Mouse (Mus musculus) forebrain, embryonic 16.5 days (tissue): ENCODE data around the gene Zap70. TPM values are rescaled to one million over a fixed set of nuclear protein-coding genes. Genes with fewer than 3 reads are reported as not detected.

Source experiments
- ATAC-seq: fragments of 200-750 bp; cut with Nextera tagmentation; 2 replicates; pipeline ENCODE4 v1.8.0; 2017; ENCODE audit warnings: mild to moderate bottlenecking, moderate library complexity
- H3K27ac ChIP-seq: fragments of 300-500 bp; sonication (generic); 2 replicates; pipeline ENCODE4 v1.5.1; 2014; ENCODE audit warnings: low read length, control low read depth
- H3K27me3 ChIP-seq: fragments of 300-500 bp; sonication (generic); replicated peaks from 2 replicates; pipeline ENCODE4 v1.6.1; 2014; ENCODE audit warnings: low read length; ENCODE audit not compliant: control insufficient read depth, insufficient read depth
- H3K36me3 ChIP-seq: fragments of 300-500 bp; sonication (generic); 2 replicates; pipeline ENCODE4 v1.6.1; 2014; ENCODE audit not compliant: control insufficient read depth, insufficient read depth
- H3K4me1 ChIP-seq: fragments of 300-500 bp; sonication (generic); replicated peaks from 2 replicates; pipeline ENCODE4 v1.6.1; 2014; ENCODE audit warnings: low read length; ENCODE audit not compliant: control insufficient read depth, insufficient read depth
- H3K4me2 ChIP-seq: fragments of 300-500 bp; sonication (generic); 2 replicates; pipeline ENCODE4 v1.6.1; 2014; ENCODE audit warnings: mild to moderate bottlenecking, low read length, control low read depth
- H3K4me3 ChIP-seq: fragments of 300-500 bp; sonication (generic); replicated peaks from 2 replicates; pipeline ENCODE4 v1.5.1; 2014; ENCODE audit warnings: mild to moderate bottlenecking, low read length, control low read depth
- H3K9ac ChIP-seq: fragments of 300-500 bp; sonication (generic); replicated peaks from 2 replicates; pipeline ENCODE4 v1.6.1; 2014; ENCODE audit warnings: low read depth, low read length, control low read depth
- H3K9me3 ChIP-seq: fragments of 300-500 bp; sonication (generic); 2 replicates; pipeline ENCODE4 v1.6.1; 2016; ENCODE audit warnings: low read length; ENCODE audit not compliant: control insufficient read depth
- WGBS: fragments of 180-500 bp; shearing (Covaris S2); extraction: QIAGEN DNeasy Blood & Tissue Kit; methylation state at CpG from one replicate; pipeline ENCODE4 v1.1.7; 2014; 5-methylcytosine and 5-hydroxymethylcytosine counted together
- polyA plus RNA-seq: library from polyadenylated mRNA; unstranded; fragments of >200 nt; fragmentation: Nextera tagmentation; extraction: Ambion mirVana; gene quantifications from 2 replicates; pipeline ENCODE4 v1.2.1, GENCODE M21; 2015

The Zap70 gene
- polyA plus RNA-seq, 1 experiment from 2014 or later: 1.4 TPM

DNA sequence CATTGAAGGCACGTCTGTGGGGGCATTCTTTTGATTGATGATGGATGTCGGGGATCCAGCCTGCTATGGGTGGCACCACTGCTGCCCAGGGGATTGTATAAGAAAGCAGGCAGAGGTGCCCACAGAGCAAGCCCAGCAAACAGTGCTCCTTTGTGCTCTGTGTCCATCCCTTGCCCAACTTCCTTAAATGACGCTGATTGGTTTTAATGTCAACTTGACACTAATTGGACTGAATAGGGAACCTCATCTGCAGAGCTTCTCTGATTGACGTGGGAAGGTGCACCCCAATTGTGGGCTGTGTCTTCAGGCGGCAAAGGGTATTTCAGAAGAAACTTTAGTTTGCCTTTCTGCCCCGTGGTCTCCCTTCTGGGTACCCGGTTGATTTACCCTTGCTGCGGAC, 27.8 kb downstream of the Zap70 start:
- no peaks in the 10 kb centered on the region for H3K9me3 ChIP-seq
- no peak overlapping the region for H3K4me2 ChIP-seq
- H3K27me3 ChIP-seq: no peaks in the 10 kb centered on the region
- 58% methylated on average over 8 of the region's 8 CpGs for WGBS
- no peak overlapping the region for H3K9ac ChIP-seq
- H3K4me1 ChIP-seq: peaks cover 4% of the 10 kb centered on the region; the same call in 1 of the 2 replicates
- H3K4me3 ChIP-seq: no peak overlapping the region
- H3K27ac ChIP-seq: no peak overlapping the region
- no peak for ATAC-seq
- H3K36me3 ChIP-seq: peaks cover 10% of the 10 kb centered on the region

DNA sequence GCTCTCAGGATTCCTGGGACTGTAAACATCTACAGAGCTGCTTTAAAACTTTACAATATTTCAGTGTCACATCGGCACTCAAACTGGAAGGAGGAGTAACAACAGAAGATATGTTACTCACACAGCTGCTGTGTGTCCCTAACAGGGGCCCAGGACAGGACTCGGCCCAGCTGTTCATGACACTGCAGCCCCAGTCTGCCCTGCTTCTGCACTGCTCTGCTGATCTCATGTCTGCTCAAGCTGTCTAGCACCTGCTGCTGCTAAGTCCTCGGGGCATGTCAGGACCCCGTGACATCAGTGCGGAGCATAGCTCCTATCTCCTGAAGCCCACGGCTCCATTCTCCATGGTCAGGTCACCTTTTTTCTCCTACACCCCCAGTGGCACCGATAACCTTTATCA, 35.1 kb downstream of the Zap70 start:
- no peaks in the 10 kb centered on the region for H3K9me3 ChIP-seq
- no peak for ATAC-seq
- no peak overlapping the region for H3K27ac ChIP-seq
- no peaks in the 10 kb centered on the region for H3K27me3 ChIP-seq
- no peaks in the 10 kb centered on the region for H3K4me1 ChIP-seq
- peaks cover 45% of the 10 kb centered on the region for H3K36me3 ChIP-seq
- H3K4me3 ChIP-seq: no peak overlapping the region
- H3K9ac ChIP-seq: no peak overlapping the region
- 93% methylated on average over 7 of the region's 7 CpGs for whole genome bisulfite sequencing
- no peak overlapping the region for H3K4me2 ChIP-seq

DNA sequence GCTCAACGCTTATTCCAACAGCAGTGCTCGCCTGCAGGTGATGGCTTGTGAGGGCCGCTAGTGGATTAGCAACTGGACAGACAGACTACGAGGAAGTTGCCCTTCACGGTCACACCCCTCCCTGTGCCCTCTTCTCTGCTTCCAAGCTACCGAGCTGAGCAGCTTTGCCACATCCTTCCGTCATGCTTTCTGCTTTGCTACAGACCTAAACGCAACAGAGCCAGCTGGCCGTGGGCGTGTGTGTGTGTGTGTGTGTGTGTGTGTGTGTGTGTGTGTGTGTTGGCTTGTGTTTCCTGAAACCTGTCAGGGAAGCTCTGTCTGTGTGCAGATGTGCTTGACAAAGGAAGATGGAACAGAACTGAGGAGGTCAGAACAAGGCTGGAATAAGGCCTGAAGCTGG, 35.9 kb downstream of the Zap70 start:
- no peak overlapping the region for H3K4me3 ChIP-seq
- peaks cover 48% of the 10 kb centered on the region for H3K36me3 ChIP-seq
- no peaks in the 10 kb centered on the region for H3K4me1 ChIP-seq
- H3K9me3 ChIP-seq: no peaks in the 10 kb centered on the region
- no peaks in the 10 kb centered on the region for H3K27me3 ChIP-seq
- no peak overlapping the region for H3K27ac ChIP-seq
- ATAC-seq: no peak
- H3K4me2 ChIP-seq: no peak overlapping the region
- no peak overlapping the region for H3K9ac ChIP-seq
- 86% methylated on average over 10 of the region's 10 CpGs for WGBS

DNA sequence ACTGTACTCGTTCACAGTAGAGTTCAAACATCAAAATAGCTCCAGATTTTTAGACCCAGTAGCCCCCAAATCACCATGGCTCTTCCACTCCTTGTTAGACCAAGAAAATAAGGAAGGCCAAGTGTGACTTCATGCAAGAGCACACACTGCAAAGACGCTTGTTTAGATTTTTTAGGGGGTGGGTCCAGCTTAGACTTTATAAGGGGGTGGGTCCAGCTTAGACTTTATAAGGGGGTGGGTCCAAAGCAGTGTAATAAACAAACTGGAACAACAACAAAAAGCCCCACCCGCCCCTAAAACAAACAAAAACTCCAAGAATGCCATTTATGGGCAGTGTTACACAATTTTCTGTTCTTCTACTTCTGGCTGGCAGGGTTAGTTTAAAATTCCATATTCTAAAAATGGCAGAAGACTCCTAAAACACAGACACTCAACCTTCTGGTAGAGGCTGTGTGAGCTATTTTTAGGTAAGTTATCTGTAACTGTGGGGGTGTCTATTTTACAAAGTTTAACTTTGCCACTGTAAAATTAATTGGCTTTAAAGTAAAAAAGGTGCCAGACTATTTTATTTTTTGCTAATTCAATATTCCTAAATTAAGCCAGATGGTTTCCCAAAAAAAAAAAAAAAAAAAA, 38.9 kb downstream of the Zap70 start:
- Histone ChIP-seq H3K27ac (no peak overlapping the region), H3K9me3 (no peaks in the 10 kb centered on the region), H3K4me1 (no peaks in the 10 kb centered on the region), H3K9ac (no peak overlapping the region), H3K36me3 (peaks cover 45% of the 10 kb centered on the region), H3K27me3 (no peaks in the 10 kb centered on the region), H3K4me2 (no peak overlapping the region), H3K4me3 (no peak overlapping the region)
- no peak for ATAC-seq
- 82% methylated on average over 3 of the region's 3 CpGs for WGBS

DNA sequence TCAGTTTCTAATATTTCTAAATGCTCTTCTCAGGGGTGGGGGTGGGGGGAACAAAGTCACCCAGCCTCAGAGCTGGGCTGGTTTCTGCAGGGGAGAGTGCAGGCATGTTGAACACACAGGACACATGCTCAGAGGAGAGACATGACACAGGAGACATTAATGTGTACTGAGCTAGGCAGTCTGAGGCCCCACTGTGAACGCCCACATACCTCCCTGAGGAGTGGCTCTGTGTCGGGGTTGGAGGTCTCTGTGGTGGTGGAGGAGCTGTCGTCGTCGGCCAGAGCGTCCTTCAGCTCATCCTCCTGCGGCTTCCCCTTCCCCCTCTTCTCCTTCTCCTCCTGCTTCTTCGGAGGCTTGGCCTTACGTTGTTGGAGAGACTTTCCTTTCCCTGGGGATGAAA, 42.7 kb downstream of the Zap70 start:
- no peak for ATAC-seq
- no peak overlapping the region for H3K4me2 ChIP-seq
- 83% methylated on average over 9 of the region's 9 CpGs for WGBS

DNA sequence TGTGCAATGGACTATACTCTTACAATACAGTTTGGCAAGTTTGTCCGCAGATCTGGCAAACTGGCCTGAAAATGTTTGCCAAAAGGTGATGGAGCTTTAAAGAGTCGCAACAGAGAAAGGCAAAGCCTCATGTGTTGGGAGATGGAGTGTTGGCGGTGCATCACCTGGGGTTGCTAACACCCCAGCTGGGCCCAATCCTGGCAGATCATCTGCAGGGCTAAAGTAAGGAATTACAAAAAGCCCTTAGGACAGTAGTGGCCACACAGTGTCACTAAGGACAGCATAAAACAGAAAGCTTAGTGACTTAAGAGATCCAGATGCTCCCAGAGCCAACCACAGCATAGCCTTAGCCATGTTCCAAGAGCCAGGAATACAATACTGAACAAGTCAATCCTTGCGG, 43.2 kb downstream of the Zap70 start:
- H3K36me3 ChIP-seq: peaks cover 32% of the 10 kb centered on the region
- no peak for ATAC-seq
- H3K4me2 ChIP-seq: no peak overlapping the region
- H3K9me3 ChIP-seq: no peaks in the 10 kb centered on the region
- H3K27me3 ChIP-seq: no peaks in the 10 kb centered on the region
- no peak overlapping the region for H3K4me3 ChIP-seq
- H3K4me1 ChIP-seq: no peaks in the 10 kb centered on the region
- no peak overlapping the region for H3K9ac ChIP-seq
- 91% methylated on average over 4 of the region's 4 CpGs for WGBS
- H3K27ac ChIP-seq: no peak overlapping the region

More for the DNA sequence above, 42.7 kb downstream of the Zap70 start:
- no peaks in the 10 kb centered on the region for H3K27me3 ChIP-seq
- no peak overlapping the region for H3K4me3 ChIP-seq
- H3K9ac ChIP-seq: no peak overlapping the region
- H3K36me3 ChIP-seq: peaks cover 35% of the 10 kb centered on the region
- H3K27ac ChIP-seq: no peak overlapping the region
- H3K4me1 ChIP-seq: no peaks in the 10 kb centered on the region
- no peaks in the 10 kb centered on the region for H3K9me3 ChIP-seq

DNA sequence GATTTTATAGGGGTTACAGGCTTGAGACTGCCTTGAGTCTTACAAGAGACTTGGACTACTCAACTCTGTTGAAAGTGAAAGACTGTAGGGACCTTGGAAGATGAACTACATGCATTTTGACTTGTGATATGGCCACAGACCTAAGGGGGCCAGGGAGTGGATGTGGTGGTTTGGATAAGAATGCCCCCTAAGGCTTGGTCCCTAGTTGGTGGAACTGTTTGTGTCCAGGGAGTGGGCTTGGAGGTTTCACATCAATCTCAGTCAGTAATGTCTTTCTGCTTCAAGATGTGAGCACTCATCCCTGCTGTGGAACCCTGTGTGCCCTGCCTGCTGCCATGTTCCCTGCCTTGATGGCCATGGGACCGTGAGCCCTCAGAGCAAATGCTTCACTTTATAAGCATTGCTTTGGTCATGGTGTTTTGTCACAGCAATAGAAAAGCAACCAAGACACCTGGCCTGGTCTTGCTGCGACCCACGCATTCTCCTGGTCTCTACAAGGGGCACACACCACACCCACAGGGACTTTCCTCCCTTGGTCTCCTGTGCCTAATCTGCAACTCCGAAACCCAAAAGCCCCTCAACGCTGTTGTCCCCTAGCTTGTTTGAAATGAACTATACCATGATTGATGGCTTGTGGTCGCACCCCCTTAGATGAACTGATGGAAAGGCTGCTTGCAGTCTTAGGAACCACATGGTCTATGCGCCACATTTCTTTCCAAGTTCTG, 44.7 kb downstream of the Zap70 start:
- H3K4me2 ChIP-seq: no peak overlapping the region
- ATAC-seq: no peak
- no peaks in the 10 kb centered on the region for H3K9me3 ChIP-seq
- WGBS: 97% methylated on average over 7 of the region's 7 CpGs
- H3K36me3 ChIP-seq: peaks cover 37% of the 10 kb centered on the region
- H3K4me3 ChIP-seq: no peak overlapping the region
- H3K27ac ChIP-seq: no peak overlapping the region
- no peak overlapping the region for H3K9ac ChIP-seq
- no peaks in the 10 kb centered on the region for H3K27me3 ChIP-seq
- no peaks in the 10 kb centered on the region for H3K4me1 ChIP-seq

DNA sequence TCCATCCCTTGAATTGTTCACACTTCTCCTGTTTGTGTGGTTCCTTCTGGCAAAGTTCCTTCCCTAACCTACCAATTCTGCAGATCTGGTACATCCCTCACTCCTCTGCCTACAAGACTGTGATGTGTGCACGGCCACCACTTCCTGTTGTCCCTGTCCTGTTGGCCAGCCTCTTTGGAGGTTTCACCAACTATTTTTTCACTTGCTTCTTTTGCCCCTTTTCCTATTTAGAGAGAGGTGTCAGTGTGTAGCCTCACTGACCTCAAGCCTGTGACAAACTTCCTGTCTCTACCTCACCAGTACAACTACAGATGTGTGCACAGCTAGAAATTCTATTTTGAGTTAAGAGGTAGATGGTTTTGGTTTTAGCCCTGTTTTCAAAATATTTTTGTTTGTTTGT, 45.5 kb downstream of the Zap70 start:
- H3K9ac ChIP-seq: no peak overlapping the region
- no peaks in the 10 kb centered on the region for H3K9me3 ChIP-seq
- no peak overlapping the region for H3K4me2 ChIP-seq
- H3K4me3 ChIP-seq: no peak overlapping the region
- no peak overlapping the region for H3K27ac ChIP-seq
- no peak for ATAC-seq
- no peaks in the 10 kb centered on the region for H3K27me3 ChIP-seq
- H3K4me1 ChIP-seq: no peaks in the 10 kb centered on the region
- peaks cover 40% of the 10 kb centered on the region for H3K36me3 ChIP-seq
- WGBS: 87% methylated on average over 1 of the region's 1 CpGs

DNA sequence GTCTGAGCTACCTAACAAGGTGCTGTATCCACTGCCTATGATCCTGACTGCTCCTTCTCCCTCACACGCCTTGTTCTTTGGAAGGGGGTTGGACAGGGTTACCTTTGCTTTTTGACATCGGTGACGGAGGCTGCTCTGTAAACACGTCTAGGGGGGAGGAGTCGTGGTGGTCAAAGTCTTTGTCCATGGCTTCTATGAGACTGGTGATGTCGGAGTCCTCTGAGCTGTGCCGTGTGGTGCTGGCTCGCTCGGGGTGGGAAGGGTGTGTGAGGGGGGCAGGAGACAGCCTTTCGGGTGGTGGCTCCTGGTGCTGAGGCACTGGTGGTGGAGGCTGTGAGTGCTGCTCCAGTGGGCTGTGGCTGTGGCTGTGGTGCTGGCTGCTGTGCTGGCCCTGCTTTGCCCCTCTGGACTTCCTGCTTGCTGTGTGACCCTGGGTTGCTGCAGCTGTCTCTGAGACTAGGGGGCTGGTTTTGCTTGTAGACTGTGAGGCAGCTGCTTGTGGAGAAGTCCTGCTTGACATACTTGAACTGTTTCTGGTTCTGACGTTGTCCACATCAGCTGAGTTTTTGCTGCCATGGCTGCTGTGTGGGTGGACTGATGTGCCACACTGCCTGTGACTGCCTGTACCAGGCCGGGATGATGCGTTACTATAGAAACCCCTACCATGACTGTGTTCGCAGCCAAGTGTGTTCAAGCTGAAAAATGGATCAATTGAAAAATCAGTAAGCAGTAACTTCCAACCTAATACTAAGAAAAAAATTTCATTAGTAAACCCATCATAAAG, 46.4 kb downstream of the Zap70 start:
- WGBS: 93% methylated on average over 14 of the region's 14 CpGs
- Histone ChIP-seq H3K4me2 (no peak overlapping the region), H3K36me3 (peaks cover 39% of the 10 kb centered on the region), H3K9me3 (no peaks in the 10 kb centered on the region), H3K27ac (no peak overlapping the region), H3K4me1 (no peaks in the 10 kb centered on the region), H3K9ac (no peak overlapping the region), H3K4me3 (no peak overlapping the region), H3K27me3 (no peaks in the 10 kb centered on the region)
- no peak for ATAC-seq
